Mouse (Mus musculus): ENCODE data around the gene Shisa6. TPM values are rescaled to one million over a fixed set of nuclear protein-coding genes. Genes with fewer than 3 reads are reported as not detected.
"Not testable (repeated sequence)": the region's sequence is repeated elsewhere in the genome, so short reads cannot be mapped to it uniquely, and the experiment has no call there.

The Shisa6 gene
- polyA plus RNA-seq, 1 experiment from 2014 or later: 0.51 TPM

GRCm38 (mm10) chr11:66426129-66426528 lies 99.6 kb downstream of the Shisa6 start:
- no peak overlapping the region for H3K27ac ChIP-seq
- no peak for ATAC-seq (ENCODE audit: low FRiP score, low read depth)
- 92% methylated on average over 6 of the region's 6 CpGs for WGBS

GRCm38 (mm10) chr11:66418216-66418615 lies 107.5 kb downstream of the Shisa6 start:
- H3K27me3 ChIP-seq: 0 out of 2 replicates have a peak, but pooled peaks cover 4% of the 10 kb centered on the region
- no peak overlapping the region for H3K4me2 ChIP-seq (replicated peaks)
- no peak overlapping the region for H3K9ac ChIP-seq
- no peak overlapping the region for H3K27ac ChIP-seq
- WGBS: 79% methylated on average over 3 of the region's 3 CpGs
- H3K9me3 ChIP-seq: no peaks in the 10 kb centered on the region
- ATAC-seq (ENCODE audit: low FRiP score, low read depth): no peak
- no peaks in the 10 kb centered on the region for H3K36me3 ChIP-seq
- H3K4me3 ChIP-seq: no peak overlapping the region
- H3K4me1 ChIP-seq: no peaks in the 10 kb centered on the region; the same call in 1 of the 2 replicates

More at GRCm38 (mm10) chr11:66426129-66426528, 99.6 kb downstream of the Shisa6 start:
- Histone ChIP-seq H3K36me3 (no peaks in the 10 kb centered on the region), H3K4me3 (no peak overlapping the region), H3K4me2 (replicated peaks) (no peak overlapping the region), H3K9me3 (no peaks in the 10 kb centered on the region), H3K4me1 (no peaks in the 10 kb centered on the region), H3K9ac (no peak overlapping the region), H3K27me3 (no peaks in the 10 kb centered on the region)

- 81% methylated on average over 6 of the region's 6 CpGs for WGBS
- not testable (repeated sequence) for H3K9ac ChIP-seq; ATAC-seq (ENCODE audit: low FRiP score, low read depth); H3K27ac ChIP-seq; H3K36me3 ChIP-seq; H3K27me3 ChIP-seq; H3K4me3 ChIP-seq; H3K9me3 ChIP-seq; H3K4me2 ChIP-seq (replicated peaks); H3K4me1 ChIP-seq
Measured at GRCm38 (mm10) chr11:66408721-66409120, 117.0 kb downstream of the Shisa6 start.

- no peaks in the 10 kb centered on the region for H3K4me1 ChIP-seq
- H3K4me3 ChIP-seq: no peak overlapping the region
- no peaks in the 10 kb centered on the region for H3K36me3 ChIP-seq
- no peaks in the 10 kb centered on the region for H3K9me3 ChIP-seq
- 42% methylated on average over 7 of the region's 7 CpGs for WGBS
- H3K9ac ChIP-seq: no peak overlapping the region
- no peak overlapping the region for H3K27ac ChIP-seq
- ATAC-seq (ENCODE audit: low FRiP score, low read depth): no peak
- no peaks in the 10 kb centered on the region for H3K27me3 ChIP-seq
- H3K4me2 ChIP-seq (replicated peaks): no peak overlapping the region
Measured at GRCm38 (mm10) chr11:66400036-66400435, 125.7 kb downstream of the Shisa6 start.

- Histone ChIP-seq H3K4me2 (replicated peaks) (no peak overlapping the region), H3K4me3 (no peak overlapping the region), H3K27me3 (peaks cover 7% of the 10 kb centered on the region; the same call in 1 of the 2 replicates), H3K4me1 (peaks cover 3% of the 10 kb centered on the region), H3K36me3 (no peaks in the 10 kb centered on the region), H3K9ac (no peak overlapping the region), H3K9me3 (no peaks in the 10 kb centered on the region), H3K27ac (no peak overlapping the region)
- 73% methylated on average over 3 of the region's 3 CpGs for WGBS
- no peak for ATAC-seq (ENCODE audit: low FRiP score, low read depth)
Measured at GRCm38 (mm10) chr11:66387561-66387960, 138.2 kb downstream of the Shisa6 start.

- no peak overlapping the region for H3K27ac ChIP-seq
- no peak for ATAC-seq (ENCODE audit: low FRiP score, low read depth)
- 74% methylated on average over 3 of the region's 3 CpGs for WGBS
Measured at GRCm38 (mm10) chr11:66371796-66372195, 154.0 kb downstream of the Shisa6 start.

GRCm38 (mm10) chr11:66369764-66370163 lies 156.0 kb downstream of the Shisa6 start:
- no peak for ATAC-seq (ENCODE audit: low FRiP score, low read depth)
- Histone ChIP-seq H3K9ac (no peak overlapping the region), H3K9me3 (no peaks in the 10 kb centered on the region), H3K27ac (no peak overlapping the region), H3K36me3 (no peaks in the 10 kb centered on the region), H3K4me1 (peaks cover 13% of the 10 kb centered on the region; the same call in 1 of the 2 replicates), H3K27me3 (no peaks in the 10 kb centered on the region), H3K4me2 (replicated peaks) (no peak overlapping the region), H3K4me3 (no peak overlapping the region)
- 84% methylated on average over 4 of the region's 4 CpGs for WGBS

More at GRCm38 (mm10) chr11:66371796-66372195, 154.0 kb downstream of the Shisa6 start:
- Histone ChIP-seq H3K4me1 (peaks cover 9% of the 10 kb centered on the region; the same call in 1 of the 2 replicates), H3K9ac (no peak overlapping the region), H3K9me3 (no peaks in the 10 kb centered on the region), H3K36me3 (no peaks in the 10 kb centered on the region), H3K4me3 (no peak overlapping the region), H3K4me2 (replicated peaks) (no peak overlapping the region), H3K27me3 (no peaks in the 10 kb centered on the region)

GRCm38 (mm10) chr11:66366809-66367685 lies 158.7 kb downstream of the Shisa6 start:
- Histone ChIP-seq H3K27ac (no peak overlapping the region), H3K27me3 (no peaks in the 10 kb centered on the region), H3K36me3 (no peaks in the 10 kb centered on the region), H3K4me1 (peaks cover 13% of the 10 kb centered on the region; the same call in 1 of the 2 replicates), H3K4me3 (no peak overlapping the region), H3K9me3 (no peaks in the 10 kb centered on the region), H3K4me2 (replicated peaks) (peak overlapping the region; percentile 14; the same call in 1 of the 2 replicates), H3K9ac (no peak overlapping the region)
- ATAC-seq (ENCODE audit: low FRiP score, low read depth): peak; percentile 89
- WGBS: 31% methylated on average over 8 of the region's 8 CpGs

GRCm38 (mm10) chr11:66359811-66360210 lies 166.0 kb downstream of the Shisa6 start:
- H3K9ac ChIP-seq: no peak overlapping the region
- H3K9me3 ChIP-seq: no peaks in the 10 kb centered on the region
- no peak for ATAC-seq (ENCODE audit: low FRiP score, low read depth)
- H3K36me3 ChIP-seq: no peaks in the 10 kb centered on the region
- no peak overlapping the region for H3K27ac ChIP-seq
- H3K4me3 ChIP-seq: no peak overlapping the region
- H3K27me3 ChIP-seq: no peaks in the 10 kb centered on the region
- no peak overlapping the region for H3K4me2 ChIP-seq (replicated peaks)
- 83% methylated on average over 1 of the region's 1 CpGs for WGBS
- no peaks in the 10 kb centered on the region for H3K4me1 ChIP-seq

- Histone ChIP-seq H3K27ac (no peak overlapping the region), H3K4me2 (replicated peaks) (no peak overlapping the region), H3K9me3 (no peaks in the 10 kb centered on the region), H3K27me3 (no peaks in the 10 kb centered on the region), H3K36me3 (no peaks in the 10 kb centered on the region), H3K9ac (no peak overlapping the region), H3K4me3 (no peak overlapping the region), H3K4me1 (no peaks in the 10 kb centered on the region)
- 65% methylated on average over 3 of the region's 3 CpGs for WGBS
- no peak for ATAC-seq (ENCODE audit: low FRiP score, low read depth)
Measured at GRCm38 (mm10) chr11:66344822-66345221, 180.9 kb downstream of the Shisa6 start.

- Histone ChIP-seq H3K9ac (no peak overlapping the region), H3K36me3 (no peaks in the 10 kb centered on the region), H3K4me1 (no peaks in the 10 kb centered on the region), H3K9me3 (peaks cover 5% of the 10 kb centered on the region; the same call in 1 of the 2 replicates), H3K4me3 (no peak overlapping the region), H3K27ac (no peak overlapping the region), H3K27me3 (no peaks in the 10 kb centered on the region), H3K4me2 (replicated peaks) (no peak overlapping the region)
- no peak for ATAC-seq (ENCODE audit: low FRiP score, low read depth)
Measured at GRCm38 (mm10) chr11:66336313-66336712, 189.5 kb downstream of the Shisa6 start.

GRCm38 (mm10) chr11:66312764-66313163 lies 213.0 kb downstream of the Shisa6 start:
- Histone ChIP-seq H3K9me3 (no peaks in the 10 kb centered on the region), H3K4me2 (replicated peaks) (no peak overlapping the region), H3K4me3 (no peak overlapping the region), H3K27me3 (no peaks in the 10 kb centered on the region), H3K9ac (no peak overlapping the region), H3K36me3 (no peaks in the 10 kb centered on the region), H3K27ac (no peak overlapping the region), H3K4me1 (no peaks in the 10 kb centered on the region)
- WGBS: 75% methylated on average over 7 of the region's 7 CpGs
- ATAC-seq (ENCODE audit: low FRiP score, low read depth): no peak
